Mouse (Mus musculus) bone marrow macrophage, adult 2 months (primary cell): ENCODE data around the gene BC048507. TPM values are rescaled to one million over a fixed set of nuclear protein-coding genes. Genes with fewer than 3 reads are reported as not detected.
"Not testable (repeated sequence)": the region's sequence is repeated elsewhere in the genome, so short reads cannot be mapped to it uniquely, and the experiment has no call there.

Experiments used
- H3K27ac ChIP-seq: 2 replicates; pipeline ENCODE4 v1.5.1; 2012; ENCODE audit warnings: low read depth, low read length; ENCODE audit not compliant: insufficient read depth
- H3K4me1 ChIP-seq: 2 replicates; pipeline ENCODE4 v1.6.1; 2012; ENCODE audit warnings: low read length; ENCODE audit not compliant: control insufficient read depth, insufficient read depth
- H3K4me3 ChIP-seq: 2 replicates; pipeline ENCODE4 v1.5.1; 2012; ENCODE audit warnings: mild to moderate bottlenecking, low read length, moderate library complexity; ENCODE audit not compliant: insufficient read depth
- CTCF ChIP-seq: IDR thresholded peaks from 2 replicates; pipeline ENCODE4 v1.5.1; 2012; ENCODE audit warnings: low read depth, mild to moderate bottlenecking, low read length, moderate library complexity
- POLR2A ChIP-seq: IDR thresholded peaks from 2 replicates; pipeline ENCODE4 v1.6.1; 2012; ENCODE audit warnings: mild to moderate bottlenecking, low read depth, low read length, borderline replicate concordance
- polyA plus RNA-seq: library from polyadenylated mRNA; stranded (reverse); fragments of >200 nt; gene quantifications from 2 replicates; pipeline ENCODE4 v1.2.4, GENCODE M21; 2012; ENCODE audit not compliant: missing spikeins, insufficient read depth, insufficient read length

Gene BC048507
- polyA plus RNA-seq: not detected in 2 replicates

DNA sequence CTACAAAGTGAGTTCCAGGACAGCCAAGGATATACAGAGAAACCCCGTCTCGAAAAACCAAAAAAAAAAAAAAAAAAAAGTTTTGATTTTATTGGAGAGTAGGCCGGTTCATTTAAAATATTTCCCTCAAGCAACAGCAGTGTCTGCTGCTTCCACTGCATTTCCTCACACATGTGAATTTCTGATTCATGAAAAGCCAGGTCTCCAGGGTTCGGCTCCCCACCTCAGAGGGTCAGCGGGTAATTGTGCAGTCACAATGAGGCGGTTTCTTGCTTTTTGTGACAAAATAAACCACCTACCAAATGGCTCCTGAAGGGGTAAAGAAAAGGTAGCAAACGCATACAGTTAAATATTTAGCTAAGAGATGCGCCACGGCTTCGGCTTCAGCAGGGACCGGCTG, at the start of gene BC048507:
Gene BC048507, plus strand, starts transcription at position 301 of the 400 bp plus-strand sequence.
- Histone ChIP-seq H3K27ac (no peak within 1 kb of the TSS), H3K4me1 (no peaks in the 10 kb centered on the region), H3K4me3 (no peak within 1 kb of the TSS)
- no peak for TF ChIP-seq CTCF
- TF ChIP-seq POLR2A: no peak

DNA sequence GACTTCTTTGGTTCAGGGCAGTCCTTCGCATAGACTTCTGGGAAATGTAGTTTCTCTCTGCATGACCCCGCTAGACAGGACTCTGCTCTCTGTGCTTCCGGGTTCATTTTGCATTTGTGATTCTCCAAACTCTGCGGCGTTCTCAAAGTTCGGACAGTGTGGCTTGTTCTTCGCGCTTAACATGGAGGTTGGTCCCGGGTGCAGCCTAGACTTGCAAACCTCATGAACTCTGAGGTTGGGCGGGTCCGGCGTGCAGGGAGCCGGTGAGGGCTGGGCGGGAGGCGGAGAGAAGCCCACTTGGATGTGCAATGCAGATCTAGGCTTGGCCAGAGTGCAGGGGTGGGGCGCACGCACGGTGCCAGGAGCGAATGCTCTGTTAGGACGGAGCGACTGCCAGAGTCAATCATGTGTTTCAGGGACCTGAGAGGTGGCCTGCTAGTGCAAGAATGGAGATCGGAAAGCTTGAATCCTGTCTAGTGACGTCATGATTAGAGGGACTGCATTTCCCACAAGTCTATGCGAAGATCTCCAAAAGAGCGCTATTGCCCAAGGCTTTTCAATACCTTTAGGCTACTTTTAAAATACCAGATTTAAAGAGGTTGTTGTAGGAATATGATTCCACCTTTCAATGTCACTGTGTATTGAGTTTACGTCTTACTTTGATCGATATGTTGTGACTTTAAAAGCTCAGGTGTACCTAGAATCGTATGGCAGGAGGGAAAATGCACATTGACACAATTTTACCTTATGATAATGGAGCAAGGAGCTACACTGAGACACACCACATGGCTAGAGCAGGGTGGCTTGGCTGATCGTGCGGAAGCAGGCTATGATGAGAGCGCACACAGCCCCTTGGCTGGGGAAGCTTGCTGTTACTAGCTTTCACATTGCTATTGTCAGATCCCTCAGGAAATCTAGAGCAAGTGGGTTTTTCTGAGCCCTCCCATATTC, 49.1 kb upstream of the BC048507 start, which contains the start of gene Zfp273:
Gene Zfp273, plus strand, starts transcription at position 31 of the 951 bp plus-strand sequence.
- TF ChIP-seq CTCF: no peak
- peak within 1 kb of the TSS; percentile 73 for H3K27ac ChIP-seq
- H3K4me3 ChIP-seq: peak within 1 kb of the TSS; percentile 71
- no peaks in the 10 kb centered on the region for H3K4me1 ChIP-seq

DNA sequence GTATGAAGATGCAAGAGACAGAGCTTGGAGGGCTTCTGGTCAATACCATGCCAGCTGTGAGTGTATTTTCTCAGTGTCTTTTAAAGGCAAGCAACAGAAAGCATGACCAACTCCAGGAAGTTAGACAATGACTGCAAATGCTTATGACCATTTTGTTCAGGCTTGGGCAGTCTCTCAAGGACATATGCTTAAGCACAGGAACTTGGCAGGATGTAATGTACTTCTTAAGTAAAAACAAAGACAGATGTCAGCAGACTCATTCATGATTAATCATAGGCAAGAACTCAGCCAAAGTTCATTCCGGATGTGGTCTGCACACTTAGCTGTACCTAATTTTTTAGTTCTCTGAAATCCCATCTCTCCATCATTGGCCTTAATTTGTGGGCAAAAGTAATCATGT, 44.5 kb upstream of the BC048507 start:
- TF ChIP-seq POLR2A (no peak), CTCF (no peak)
- no peak overlapping the region for H3K4me3 ChIP-seq
- H3K27ac ChIP-seq: no peak overlapping the region
- no peaks in the 10 kb centered on the region for H3K4me1 ChIP-seq

DNA sequence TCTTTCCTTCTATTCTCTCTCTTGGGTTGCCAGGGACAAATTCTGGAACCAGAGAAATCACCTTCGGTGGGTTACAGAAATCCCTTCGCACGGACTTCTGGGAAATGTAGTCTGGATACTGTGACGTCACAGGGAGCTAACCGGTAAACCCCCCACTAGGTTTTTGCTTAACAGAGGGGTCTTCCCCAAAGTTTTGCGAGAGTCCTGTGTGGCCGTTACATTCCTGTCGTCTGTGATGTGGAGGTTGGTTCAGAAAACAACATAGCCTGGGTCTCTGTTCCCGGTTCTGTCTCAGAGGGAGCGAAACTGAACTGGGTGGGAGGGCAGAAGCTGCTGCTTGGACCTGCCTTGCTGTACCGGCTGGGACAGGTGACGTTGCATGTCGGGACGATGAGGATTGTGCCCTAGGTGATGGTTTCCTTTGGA, 32.2 kb upstream of the BC048507 start, which contains the start of gene Gm10037:
Gene Gm10037, plus strand, starts transcription at position 196 of the 426 bp plus-strand sequence.
- H3K27ac ChIP-seq: no peak within 1 kb of the TSS
- peak within 1 kb of the TSS; percentile 60 for H3K4me3 ChIP-seq
- peaks cover 2% of the 10 kb centered on the region; the same call in 1 of the 2 replicates for H3K4me1 ChIP-seq
- no peak for TF ChIP-seq CTCF
- no peak for TF ChIP-seq POLR2A

DNA sequence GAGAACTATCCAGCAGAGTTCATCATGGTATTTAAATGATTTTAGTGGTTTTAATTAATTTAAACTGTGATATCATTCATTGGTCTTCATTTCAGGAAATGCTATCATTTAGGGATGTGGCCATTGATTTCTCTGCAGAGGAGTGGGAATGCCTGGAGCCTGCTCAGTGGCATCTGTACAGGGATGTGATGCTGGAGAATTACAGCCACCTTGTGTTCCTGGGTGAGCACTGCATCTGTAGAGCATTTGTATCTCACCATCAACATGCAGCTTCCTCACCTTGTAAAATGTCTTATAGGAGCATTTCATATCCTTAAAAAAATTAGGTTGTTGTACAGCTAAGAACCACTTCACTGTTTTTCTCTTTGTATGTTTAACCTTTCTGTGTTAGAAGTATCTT, 30.0 kb upstream of the BC048507 start:
- H3K4me3 ChIP-seq, H3K27ac ChIP-seq, H3K4me1 ChIP-seq: not testable (repeated sequence)

DNA sequence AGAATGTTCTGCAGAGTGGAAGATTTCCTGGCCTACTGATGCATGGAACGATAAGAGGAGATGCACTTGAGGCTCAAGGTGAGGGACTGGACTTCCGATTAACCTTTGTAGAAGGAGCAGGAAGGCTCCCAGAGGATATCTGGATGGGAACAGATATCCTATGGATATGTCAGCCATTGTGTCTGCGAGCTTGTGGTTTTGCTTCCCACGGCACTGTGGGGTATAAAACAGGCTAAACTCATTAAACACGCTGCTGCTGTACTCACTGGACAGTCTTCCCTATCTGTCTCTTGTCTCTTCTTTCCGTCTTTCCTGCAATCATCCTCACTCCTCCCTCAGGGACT, 19.4 kb upstream of the BC048507 start:
- Histone ChIP-seq H3K4me1 (no peaks in the 10 kb centered on the region), H3K4me3 (no peak overlapping the region), H3K27ac (no peak overlapping the region)
- TF ChIP-seq POLR2A: no peak
- TF ChIP-seq CTCF: no peak

DNA sequence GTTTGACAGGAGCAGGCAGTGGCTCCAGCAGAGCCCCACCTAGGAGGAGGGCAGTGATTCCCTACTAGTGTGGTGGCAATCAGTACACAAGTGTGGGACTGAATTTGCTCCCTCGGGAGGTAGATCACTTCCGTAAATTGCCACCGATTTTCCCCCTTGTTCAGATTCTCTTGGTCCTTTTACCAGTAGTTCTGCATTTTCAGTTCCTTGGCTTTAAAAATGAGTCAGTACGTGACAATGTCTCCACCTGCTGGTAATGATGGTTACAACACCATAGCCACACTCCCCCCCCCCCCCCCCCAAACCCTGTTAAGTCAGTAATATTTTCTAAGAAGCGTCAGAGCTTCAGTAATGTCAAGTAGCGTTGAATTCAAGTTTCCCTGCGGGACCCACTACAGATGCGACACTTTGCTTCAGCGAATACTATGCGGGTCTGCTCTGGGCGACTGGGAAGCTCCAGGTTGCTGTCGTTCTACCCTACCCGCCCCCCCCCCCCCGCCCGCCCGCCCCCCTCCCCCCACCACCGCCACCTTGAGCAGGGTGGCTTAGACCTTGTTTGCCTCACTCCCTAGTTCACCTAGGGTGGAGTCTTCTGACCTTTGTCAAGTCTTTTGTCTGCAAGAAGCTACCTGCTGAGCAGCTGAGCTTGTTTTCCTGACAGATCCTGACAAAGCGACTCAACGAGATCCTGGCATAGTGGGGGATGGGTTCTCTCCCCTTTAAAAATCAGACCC, 18.8 kb upstream of the BC048507 start:
- H3K27ac ChIP-seq: no peak overlapping the region
- H3K4me1 ChIP-seq: no peaks in the 10 kb centered on the region
- TF ChIP-seq CTCF (no peak), POLR2A (no peak)
- H3K4me3 ChIP-seq: peak overlapping the region; percentile 44

DNA sequence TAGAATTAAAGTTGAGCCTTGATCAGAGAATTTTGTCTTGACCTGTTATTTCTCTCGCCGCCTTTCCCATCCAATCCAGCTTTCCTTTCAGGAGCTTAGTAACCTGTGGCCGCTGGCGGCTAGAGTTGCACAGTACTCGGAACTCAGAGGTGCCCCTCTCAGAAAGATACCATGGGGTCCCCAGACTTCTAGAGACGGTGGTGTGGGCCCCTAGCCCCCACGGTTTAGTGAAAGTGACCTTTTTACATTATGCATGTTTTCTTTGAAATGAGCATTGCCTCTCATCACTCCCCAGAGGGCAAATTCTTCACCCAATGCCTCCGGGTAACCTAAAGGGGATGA, 18.3 kb upstream of the BC048507 start:
- no peaks in the 10 kb centered on the region for H3K4me1 ChIP-seq
- peak overlapping the region; percentile 44; the same call in 1 of the 2 replicates for H3K4me3 ChIP-seq
- TF ChIP-seq POLR2A (no peak), CTCF (no peak)
- H3K27ac ChIP-seq: no peak overlapping the region

DNA sequence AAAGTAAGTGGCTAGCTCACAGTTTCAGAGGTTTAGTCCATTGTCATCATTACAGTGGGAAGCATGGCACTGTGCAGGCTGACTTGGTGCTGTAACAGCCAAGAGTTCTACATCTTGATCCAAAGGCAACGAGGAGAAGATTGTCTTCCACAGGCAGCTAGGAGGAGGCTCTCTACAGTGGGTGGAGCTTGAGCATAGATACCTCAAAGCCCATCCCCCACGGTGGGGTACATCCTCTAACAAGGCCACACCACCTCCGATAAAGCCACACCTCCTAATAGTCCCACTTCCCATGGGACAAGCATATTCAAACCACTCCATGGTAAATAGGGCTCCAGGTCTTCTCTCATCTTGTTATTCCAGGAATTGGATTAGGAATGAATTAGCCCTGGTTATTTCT, 12.8 kb upstream of the BC048507 start:
- Histone ChIP-seq H3K27ac (no peak overlapping the region), H3K4me1 (no peaks in the 10 kb centered on the region), H3K4me3 (no peak overlapping the region)
- TF ChIP-seq CTCF (no peak), POLR2A (no peak)

DNA sequence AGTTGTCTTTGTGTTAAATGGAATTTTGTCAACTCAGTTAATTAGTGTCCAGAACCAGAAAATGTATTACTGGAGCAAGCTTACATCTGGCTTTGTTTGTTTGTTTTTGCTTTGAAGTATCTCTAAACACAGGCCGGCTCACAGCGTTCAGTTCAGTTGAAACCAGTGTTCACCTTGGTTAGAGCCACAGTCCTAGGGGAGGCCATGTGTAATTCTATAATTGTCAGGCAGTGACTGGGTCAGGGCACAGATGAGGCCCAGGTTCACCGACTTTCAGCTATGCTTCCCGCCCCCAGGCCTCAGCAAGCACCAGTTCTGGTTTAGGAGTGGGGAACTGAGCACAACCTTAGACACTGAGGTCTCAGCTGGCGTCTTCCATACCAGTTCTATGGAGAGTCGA, 10.0 kb upstream of the BC048507 start:
- Histone ChIP-seq H3K4me3 (no peak overlapping the region), H3K4me1 (no peaks in the 10 kb centered on the region), H3K27ac (no peak overlapping the region)
- no peak for TF ChIP-seq CTCF
- no peak for TF ChIP-seq POLR2A
